Mouse (Mus musculus): Measurements from ENCODE around the gene Ifi206.
"Not testable (repeated sequence)": the region's sequence is repeated elsewhere in the genome, so short reads cannot be mapped to it uniquely, and the experiment has no call there.

Gene Ifi206

DNA sequence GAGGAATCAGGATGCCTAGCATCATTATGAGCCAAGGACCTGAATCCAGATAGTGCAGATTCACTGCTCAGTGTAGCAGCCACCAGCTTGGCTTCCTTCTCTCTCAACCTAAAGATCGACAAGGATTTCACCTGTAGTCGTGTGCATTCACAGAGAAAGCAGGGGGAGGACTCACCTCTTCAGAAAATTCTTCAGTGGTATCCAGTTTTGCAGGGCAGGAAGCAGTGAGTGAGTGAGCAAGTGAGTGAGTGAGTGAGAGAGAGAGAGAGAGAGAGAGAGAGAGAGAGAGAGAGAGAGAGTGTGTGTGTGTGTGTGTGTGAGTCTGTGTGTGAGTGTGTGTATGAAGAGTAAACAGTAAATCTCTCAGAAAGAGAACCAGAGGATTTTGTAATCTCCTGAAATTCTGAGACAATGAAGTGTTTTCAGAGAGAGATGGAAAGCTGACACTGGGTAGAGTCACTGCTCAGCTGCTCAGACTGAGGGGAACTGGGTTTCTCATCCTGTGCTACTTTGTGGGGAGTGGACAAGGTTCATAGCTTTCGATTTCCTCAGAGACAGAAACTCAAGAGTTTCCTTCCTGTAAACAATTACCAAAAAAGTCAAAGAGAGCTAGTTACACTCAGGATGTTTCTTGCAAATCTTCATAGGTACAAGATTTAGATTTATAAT is at the start of gene Ifi206:
Gene Ifi206, minus strand, starts transcription at position 230 of the 669 bp plus-strand sequence.
- peak; percentile 20 for DNase-seq (ENCODE audit: low spot score)

DNA sequence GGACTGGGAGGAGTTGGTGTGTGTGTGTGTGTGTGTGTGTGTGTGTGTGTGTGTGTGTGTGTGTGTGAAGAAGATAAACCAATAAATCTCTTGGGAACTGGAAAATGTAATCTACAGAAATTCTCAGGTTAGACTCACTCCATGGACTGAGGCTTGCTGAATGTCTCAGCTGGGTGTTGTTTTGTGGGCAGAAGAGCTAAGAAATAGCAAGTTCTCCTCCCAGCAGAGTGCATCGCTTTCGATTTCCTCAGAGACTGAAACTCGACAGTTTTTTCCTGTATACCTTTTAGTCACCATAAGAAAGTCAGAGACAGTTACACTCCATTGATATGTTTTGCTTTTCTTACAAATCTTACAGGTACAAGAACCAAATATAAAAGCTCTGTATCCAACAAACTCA is 45.0 kb upstream of the Ifi206 start, which contains the start of gene Ifi214:
Gene Ifi214, minus strand, starts transcription at position 167 of the 400 bp plus-strand sequence.
- peak; percentile 15 for DNase-seq (ENCODE audit: low spot score)

DNA sequence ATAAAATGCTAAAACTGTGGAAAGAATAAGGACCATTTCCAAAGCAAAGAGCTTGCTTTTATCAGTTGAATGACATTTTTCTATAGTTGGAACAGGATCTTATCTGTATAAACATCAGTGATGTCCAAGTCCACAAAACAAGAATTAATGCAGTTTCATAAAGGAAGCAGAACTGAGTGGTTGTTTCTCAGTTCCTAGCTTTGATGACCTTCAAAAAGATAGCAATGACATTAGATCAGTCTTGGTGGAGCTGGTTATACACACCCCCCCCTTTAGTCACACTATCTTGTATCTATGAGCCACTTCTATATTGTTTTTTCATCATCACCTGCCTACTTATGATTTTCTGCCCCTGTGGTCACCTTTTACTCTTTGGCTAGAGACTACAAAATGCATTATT is 30.6 kb upstream of the Ifi206 start:
- no peak for DNase-seq (ENCODE audit: low spot score)

DNA sequence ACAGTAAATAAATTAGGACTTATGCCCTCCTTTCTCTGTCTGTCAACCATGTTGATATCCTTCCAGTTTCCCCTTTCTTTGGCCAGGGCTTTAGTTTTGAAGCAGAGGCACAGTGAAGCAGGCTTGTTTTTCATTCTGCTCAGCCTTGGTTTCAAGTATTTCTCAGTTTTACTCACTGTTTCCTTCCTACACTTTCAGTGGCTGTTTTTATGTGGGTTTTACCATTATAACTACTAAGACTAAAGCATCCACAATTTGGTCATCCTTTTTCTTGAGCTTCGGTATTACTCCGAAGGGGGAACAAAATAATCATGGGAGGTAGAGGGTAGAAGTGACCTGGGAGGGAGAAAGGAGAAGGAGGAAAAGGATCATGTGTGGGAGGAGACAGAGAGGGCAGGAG is 19.8 kb upstream of the Ifi206 start:
- DNase-seq (ENCODE audit: low spot score) = not testable (repeated sequence)

DNA sequence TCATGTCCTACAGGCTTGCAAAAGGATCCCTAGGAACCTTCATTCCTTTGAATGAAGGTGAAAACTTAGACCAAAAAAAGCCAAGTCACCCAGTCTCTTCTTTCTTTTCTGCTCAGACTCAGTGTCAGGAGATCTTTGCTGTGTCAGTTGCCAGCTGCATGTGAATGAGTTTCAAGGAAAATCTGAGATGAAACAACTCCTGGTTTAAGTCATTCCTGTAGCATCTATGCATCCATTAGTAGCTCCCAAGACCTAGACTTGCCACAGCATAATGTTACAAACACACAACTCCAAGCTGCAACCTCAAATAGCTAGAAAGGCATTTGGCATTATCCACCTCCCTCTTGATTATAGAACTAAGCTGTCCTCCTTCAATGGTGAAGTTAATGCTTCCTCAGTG is 642 bp upstream of the Ifi206 start:
- not testable (repeated sequence) for DNase-seq (ENCODE audit: low spot score)

DNA sequence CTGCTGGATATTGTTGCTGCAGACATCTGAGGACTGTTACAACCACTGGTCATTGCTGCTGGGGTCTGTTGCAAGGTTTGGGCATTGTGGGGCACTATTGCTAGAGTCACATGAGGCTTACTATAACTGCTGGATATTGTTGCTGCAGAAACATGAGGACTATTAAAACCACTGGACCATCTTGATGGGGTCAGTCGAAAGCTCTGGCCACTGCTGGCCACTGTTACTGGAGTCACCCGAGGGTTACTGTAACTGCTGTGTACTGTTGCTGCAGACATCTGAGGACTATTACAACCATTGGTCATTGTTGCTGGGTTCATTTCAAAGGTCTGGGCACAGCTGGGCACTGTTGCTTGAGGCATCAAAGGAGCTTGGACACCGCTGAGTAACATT is 9.7 kb downstream of the Ifi206 start:
- not testable (repeated sequence) for DNase-seq (ENCODE audit: low spot score)

DNA sequence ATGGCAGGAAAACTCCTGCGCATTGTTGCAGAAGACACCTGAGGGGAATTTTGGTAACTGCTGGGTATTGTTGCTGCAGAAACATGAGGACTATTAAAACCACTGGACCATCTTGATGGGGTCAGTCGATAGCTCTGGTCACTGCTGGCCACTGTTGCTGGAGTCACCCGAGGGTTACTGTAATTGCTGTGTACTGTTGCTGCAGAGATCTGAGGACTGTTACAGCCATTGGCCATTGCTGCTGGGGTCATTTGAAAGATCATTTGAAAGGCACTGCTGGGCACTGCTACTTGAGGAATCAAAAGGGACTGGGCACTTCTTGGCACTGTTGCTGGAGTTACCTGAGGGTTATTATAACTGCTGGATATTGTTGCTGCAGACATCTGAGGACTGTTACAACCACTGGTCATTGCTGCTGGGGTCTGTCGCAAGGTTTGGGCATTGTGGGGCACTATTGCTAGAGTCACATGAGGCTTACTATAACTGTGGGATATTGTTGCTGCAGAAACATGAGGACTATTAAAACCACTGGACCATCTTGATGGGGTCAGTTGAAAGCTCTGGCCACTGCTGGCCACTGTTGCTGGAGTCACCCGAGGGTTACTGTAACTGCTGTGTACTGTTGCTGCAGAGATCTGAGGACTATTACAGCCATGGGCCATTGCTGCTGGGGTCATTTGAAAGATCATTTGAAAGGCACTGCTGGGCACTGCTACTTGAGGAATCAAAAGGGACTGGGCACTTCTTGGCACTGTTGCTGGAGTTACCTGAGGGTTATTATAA is 10.3 kb downstream of the Ifi206 start:
- not testable (repeated sequence) for DNase-seq (ENCODE audit: low spot score)

DNA sequence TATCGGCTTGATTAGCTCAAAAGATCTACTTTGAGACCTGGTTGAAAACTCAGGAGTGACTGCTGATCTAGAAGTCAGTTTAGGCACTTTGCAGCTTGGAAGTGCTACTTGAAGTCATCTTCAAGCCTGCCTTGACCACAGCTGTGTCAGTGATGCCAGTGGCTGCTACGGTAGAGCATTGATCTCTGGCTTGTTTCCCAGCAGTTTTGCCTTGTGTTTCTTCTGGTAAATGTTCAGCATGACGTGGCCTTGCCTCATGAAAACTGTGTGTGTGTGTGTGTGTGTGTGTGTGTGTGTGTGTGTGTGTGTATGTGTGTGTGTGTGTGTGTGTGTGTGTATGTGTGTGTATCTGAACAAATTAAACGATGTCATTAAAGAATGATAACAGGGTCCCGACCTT is 34.1 kb downstream of the Ifi206 start:
- DNase-seq (ENCODE audit: low spot score) = no peak

DNA sequence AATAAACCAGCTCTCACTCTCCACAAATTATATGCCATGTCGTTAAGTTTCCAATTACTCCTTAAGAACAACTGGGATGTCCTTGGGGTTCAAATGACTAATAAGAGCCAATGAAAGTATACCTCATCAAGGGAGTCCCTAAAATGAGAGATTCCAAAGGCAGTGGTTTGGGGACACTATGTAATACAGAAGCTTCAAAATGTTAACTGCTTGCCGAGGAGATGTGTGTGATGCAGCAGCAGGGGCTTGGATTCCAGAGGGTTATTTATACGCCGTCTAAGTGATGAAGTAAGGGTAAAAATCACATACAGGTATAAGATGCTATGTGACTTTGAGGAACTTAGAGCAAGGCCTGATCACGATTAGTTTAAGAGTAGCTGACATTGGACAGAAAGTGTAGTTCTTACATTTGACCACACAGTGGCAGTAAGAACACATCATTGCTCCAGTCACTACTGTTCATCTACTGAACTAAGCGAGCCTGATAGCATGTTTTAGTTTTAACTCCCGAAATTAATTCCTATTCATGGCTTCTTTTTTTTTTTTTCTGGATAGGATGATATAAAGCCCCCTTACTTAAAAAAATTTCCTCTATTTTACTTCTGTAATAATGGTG is 34.6 kb downstream of the Ifi206 start:
- DNase-seq (ENCODE audit: low spot score) = peak; percentile 44

DNA sequence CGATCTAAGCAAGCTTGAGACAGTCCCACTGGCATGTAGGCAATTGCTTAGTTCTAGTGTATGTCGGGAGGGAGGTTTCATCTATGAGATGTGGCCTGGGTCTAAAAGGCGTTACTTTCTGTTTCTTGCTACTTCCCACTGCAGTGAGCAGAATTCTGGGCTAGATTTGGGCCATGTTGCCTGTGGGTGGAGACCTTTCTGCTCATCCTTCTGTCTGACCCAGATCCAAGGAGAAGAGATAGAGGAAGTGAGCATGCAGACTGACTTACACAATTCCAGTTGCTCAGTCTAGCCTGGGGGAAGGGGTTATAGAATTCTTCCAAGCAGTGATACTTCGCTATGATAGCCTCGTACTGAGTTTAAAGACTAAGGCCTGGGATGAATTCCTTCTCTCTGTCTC is 39.2 kb downstream of the Ifi206 start:
- no peak for DNase-seq (ENCODE audit: low spot score)

DNA sequence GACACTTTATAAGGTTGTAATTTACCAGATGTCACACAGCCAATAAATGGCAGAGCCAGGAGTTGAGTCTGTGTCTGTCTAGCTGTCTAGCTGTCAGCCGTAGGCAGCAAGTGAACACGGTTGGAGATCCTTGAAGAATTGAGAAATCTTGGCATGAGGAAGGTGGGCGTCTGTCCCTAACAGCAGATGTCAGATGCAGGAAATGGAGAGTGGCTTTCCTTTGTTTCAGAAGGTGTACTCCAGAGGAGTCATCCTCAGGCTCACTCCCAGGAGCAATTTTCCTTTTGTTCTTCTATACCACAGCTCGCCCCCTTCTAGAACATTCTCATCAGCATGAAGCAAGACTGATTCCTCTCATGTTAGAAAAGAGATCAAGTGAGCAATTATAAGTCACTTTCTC is 40.2 kb downstream of the Ifi206 start:
- DNase-seq (ENCODE audit: low spot score) = no peak

DNA sequence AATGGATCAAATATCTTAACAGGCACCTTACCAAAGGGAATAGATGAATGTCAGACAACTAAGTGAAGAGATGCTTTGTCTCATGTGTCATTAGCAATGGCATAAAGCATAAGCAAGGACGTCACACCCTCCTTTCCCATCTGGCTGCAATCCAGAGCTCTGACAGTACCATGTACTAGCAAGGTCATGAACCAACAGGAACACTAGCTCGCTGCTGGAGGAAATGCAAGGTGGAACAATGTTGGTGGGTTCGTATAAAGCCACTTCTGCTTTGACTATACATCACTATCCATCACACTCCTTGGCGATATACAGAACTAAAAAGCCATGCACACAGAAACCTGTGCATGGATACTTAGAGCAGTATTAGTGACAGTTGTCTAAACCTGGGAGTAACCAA is 43.8 kb downstream of the Ifi206 start:
- no peak for DNase-seq (ENCODE audit: low spot score)

DNA sequence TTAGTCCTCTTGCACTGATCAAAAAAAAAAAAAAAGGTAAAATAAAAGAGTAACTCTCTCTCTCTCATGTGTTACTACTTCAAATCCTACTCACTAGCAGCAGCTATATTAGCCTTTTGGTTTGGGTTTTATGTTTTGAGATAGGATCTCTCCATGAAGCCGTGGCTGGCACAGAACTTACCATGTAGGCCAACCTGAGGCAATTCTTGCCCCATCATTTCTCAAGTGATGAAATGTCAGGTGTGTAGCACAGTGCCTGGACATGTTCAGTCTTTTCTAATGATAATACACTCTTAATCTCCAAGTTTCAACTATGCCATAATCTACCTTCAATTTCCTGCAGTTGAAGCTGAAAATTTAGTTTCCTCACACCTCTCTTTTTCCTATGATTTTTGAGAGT is 47.8 kb downstream of the Ifi206 start:
- DNase-seq (ENCODE audit: low spot score) = no peak

DNA sequence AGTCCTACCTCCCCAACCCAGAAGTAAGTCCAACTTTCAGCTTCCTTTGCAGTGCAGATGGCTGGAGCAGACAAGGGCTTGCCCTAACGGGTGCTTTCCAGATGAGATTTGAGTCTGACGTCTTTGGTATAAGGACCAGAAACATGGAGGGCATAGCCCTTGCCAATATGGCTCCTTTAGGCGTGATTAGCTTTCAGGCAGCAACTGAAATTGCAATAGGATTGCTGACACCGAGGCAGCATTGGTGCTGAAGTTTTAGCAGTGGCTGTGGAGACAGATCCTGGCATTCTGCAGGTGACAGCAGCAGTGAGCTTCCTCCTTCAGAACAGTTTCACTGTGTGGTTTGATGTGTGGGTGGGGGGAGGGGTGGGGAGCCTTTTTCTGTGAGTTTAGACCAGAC is 49.6 kb downstream of the Ifi206 start:
- DNase-seq (ENCODE audit: low spot score) = no peak

DNA sequence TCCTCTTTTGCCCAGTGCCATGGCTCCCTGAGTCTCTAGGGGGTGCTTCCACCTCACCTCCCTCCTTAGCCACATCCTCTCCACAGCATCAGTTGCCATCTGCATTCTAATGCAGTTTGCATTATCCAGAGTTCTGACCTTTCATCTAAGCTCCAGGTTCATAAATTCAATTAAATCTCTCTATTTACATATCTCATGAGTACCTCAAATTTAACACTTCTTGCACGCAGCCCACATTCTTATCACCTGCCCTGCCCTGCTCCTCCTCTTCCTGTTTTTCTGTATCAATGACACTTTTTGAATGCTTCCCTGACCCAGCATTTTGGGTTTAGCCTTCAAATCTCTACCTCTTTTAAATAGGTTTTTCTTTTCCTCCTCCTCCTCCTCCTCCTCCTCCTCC is 50.2 kb downstream of the Ifi206 start:
- no peak for DNase-seq (ENCODE audit: low spot score)

DNA sequence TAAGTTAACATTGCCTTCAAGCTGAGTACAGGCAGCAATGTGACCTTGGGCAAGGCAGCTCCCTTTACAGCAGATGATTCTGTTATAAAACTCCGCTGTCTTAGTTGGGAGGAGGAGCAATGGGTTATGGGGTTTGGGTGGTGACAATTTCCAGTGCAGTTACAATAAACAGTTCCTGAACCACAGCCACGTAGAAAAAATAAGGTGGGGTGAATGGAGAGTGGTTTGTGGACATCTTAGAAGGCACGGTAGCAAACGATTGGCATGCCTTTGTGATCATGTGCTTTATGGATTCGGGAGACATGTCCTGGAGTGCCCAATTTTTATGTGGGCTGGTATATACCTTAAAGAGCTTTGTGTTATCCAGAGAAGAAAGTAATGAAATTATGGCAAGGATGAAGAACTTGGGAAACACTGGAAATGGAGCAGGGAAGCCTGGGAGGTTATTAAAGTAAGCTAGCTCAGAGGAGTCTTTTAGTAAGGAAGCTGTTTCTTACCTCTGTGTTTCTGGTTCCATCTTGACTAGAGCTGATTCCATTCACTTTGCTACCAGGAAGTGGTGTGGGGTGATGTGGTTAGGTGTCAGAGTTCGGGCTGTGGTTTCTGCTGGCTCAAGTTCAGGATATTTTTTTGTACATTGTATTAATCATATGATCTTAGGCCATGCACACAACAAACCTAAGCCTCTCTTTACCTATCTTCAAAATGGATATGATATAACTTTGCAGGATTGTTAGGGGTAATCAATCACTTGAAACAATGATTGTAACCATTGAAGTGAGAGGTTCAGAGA is 53.5 kb downstream of the Ifi206 start:
- peak; percentile 35 for DNase-seq (ENCODE audit: low spot score)

DNA sequence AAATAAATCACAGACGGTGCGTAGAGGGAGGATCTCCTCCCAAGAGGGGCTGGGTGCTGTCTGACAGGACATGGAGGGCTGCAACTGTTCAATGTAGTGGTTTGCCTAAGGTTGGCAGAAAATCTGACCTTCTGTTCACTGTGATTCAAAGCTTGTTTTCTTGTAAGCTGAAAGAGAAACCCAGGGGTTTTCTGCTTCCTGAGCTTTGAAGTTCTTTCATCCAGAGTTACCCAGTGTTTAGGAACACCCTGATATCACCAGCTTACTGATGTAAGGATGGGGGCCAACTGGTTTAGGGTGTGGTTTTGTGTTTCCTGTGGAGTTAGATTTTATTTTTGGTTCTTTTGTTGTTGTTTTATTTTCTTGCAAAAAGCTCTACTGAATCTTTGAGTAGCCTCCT is 58.4 kb downstream of the Ifi206 start:
- no peak for DNase-seq (ENCODE audit: low spot score)

DNA sequence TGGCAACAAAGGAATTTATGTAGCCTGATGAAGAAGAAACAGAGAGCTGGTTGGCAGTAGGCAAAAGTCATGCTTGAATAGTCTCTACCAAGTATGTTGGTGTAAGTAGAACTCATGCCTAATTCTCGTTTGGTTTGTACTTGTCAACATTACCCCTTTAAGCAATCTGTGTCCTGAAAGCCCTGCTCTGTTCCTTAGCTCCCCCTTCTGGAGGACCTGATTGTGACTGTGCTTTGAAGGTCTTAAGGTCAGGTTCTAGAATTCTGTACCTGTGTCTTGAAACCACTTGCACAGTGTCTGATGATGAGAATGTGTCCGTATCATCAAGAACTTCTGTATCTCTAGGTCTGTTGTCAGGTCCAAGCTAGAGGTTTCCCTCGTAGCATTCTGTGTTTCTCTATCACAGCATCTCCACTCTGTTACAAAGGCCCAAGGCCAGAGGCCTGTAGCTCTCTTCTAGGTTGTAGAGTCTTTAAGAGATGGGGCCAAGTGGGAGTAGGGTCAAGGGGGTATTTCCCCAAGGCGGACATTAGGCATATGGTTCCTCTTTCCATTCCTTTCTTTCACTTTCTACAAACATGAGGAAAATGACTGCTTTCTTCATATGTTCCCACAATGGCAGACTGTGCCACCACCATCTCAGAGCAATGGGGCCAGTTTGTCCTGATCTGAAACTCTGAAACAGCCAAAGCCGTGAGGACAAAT is 60.7 kb downstream of the Ifi206 start:
- no peak for DNase-seq (ENCODE audit: low spot score)

DNA sequence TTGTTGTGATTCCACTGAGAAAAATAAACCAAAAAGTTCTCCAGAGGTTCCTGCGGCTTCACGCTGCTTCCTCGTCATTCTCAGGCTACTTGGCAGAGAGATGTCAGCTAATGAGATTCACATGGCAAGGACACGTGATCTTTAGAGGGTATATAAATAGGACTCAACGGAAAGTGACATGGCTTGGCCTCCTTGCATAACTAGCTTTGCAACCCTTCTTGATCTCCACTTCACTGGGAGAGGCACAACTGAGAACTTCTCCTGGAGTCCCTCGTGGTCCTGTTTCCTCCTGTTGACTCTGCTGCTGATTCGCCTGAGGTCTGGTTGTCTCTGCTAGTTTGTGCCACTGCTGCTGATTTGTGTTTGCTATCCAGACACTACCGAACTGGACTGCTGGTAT is 63.5 kb downstream of the Ifi206 start:
- DNase-seq (ENCODE audit: low spot score) = peak; percentile 32

DNA sequence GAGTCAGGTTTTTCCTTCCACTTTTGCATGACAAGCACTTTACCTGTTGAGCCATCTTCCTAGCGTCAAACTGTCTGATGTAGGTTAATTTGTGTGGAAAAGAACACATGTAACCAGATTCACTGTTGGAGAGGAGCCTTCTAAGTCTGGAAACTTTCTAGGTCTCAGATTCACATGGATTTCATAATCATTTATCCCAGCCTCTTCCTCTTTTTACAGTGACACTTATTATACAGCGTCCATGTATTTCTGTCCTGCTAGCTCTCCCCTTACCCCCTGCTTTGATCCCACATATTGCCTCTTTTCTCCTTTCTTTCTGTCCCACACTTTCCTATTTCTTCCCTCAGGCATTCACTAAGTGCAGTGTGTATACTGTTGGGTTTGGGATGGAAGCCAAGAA is 64.5 kb downstream of the Ifi206 start:
- no peak for DNase-seq (ENCODE audit: low spot score)

DNA sequence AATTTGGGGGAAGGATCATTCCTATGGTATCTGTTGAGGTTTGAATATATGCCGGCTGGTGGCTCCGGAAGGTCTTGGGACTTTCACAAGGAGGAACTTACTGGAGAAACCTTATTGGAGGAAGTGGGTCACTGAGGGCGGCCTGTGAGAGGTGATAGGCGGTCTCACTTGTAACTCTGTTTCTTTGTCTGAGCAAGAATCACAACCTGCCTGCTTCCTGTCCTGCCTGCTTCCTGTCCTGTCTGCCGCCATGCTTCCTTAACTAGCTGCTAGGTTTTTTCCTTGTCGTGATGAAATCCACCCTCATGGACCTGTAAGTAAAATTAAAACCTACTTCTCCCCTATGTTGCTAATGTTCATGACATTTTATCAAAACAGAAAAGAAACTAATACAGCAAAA is 70.5 kb downstream of the Ifi206 start:
- peak; percentile 68 for DNase-seq (ENCODE audit: low spot score)

All from lung, postnatal 25 days (tissue).